Mouse (Mus musculus): ENCODE data around the gene Glis2.

- TF ChIP-seq TAL1 (IDR thresholded peaks at IDR 0.05; ENCODE audit: low read length) (no peak), GATA1 (IDR thresholded peaks at IDR 0.05; ENCODE audit: low read length) (no peak)
Observed at GRCm38 (mm10) chr16:4667190-4667808, 72.8 kb downstream of the Glis2 start.
